Mouse (Mus musculus) midbrain, embryonic 14.5 days (tissue): ENCODE measurements around the gene Ap1m2. TPM values are rescaled to one million over a fixed set of nuclear protein-coding genes. Genes with fewer than 3 reads are reported as not detected.
"Not testable (repeated sequence)": the region's sequence is repeated elsewhere in the genome, so short reads cannot be mapped to it uniquely, and the experiment has no call there.

Source experiments
- ATAC-seq: fragments of 200-750 bp; cut with Nextera tagmentation; 2 replicates; pipeline ENCODE4 v1.8.0; 2017; ENCODE audit warnings: moderate number of reproducible peaks, moderate library complexity; ENCODE audit not compliant: low FRiP score, low TSS enrichment
- DNase-seq: peaks from one replicate; pipeline ENCODE4 v3.0.0-alpha.2; 2015
- H3K27ac ChIP-seq: fragments of 300-500 bp; sonication (generic); replicated peaks from 2 replicates; pipeline ENCODE4 v1.5.1; 2014; ENCODE audit warnings: mild to moderate bottlenecking, low read depth, low read length, moderate library complexity
- H3K27me3 ChIP-seq: fragments of 300-500 bp; sonication (generic); 2 replicates; pipeline ENCODE4 v1.6.1; 2014; ENCODE audit warnings: low read length, control low read depth, mixed read lengths; ENCODE audit not compliant: control insufficient read depth, insufficient read depth
- H3K36me3 ChIP-seq: fragments of 300-500 bp; sonication (generic); 2 replicates; pipeline ENCODE4 v1.6.1; 2014; ENCODE audit warnings: low read length, control low read depth; ENCODE audit not compliant: control insufficient read depth, insufficient read depth
- H3K4me1 ChIP-seq: fragments of 300-500 bp; sonication (generic); 2 replicates; pipeline ENCODE4 v1.6.1; 2014; ENCODE audit warnings: mild to moderate bottlenecking, antibody characterized with exemption, low read length, control low read depth; ENCODE audit not compliant: control insufficient read depth, insufficient read depth
- H3K4me2 ChIP-seq: fragments of 300-500 bp; sonication (generic); 2 replicates; pipeline ENCODE4 v1.6.1; 2014; ENCODE audit warnings: mild to moderate bottlenecking, low read length, moderate library complexity
- H3K4me3 ChIP-seq: fragments of 300-500 bp; sonication (generic); replicated peaks from 2 replicates; pipeline ENCODE4 v1.5.1; 2014; ENCODE audit warnings: low read depth, low read length
- H3K9ac ChIP-seq: fragments of 300-500 bp; sonication (generic); replicated peaks from 2 replicates; pipeline ENCODE4 v1.6.1; 2014; ENCODE audit warnings: mild to moderate bottlenecking, low read length, moderate library complexity
- H3K9me3 ChIP-seq: fragments of 300-500 bp; sonication (generic); 2 replicates; pipeline ENCODE4 v1.6.1; 2016; ENCODE audit warnings: low read length, control low read depth, mixed read lengths; ENCODE audit not compliant: control insufficient read depth
- WGBS: fragments of 180-500 bp; shearing (Covaris S2); extraction: QIAGEN DNeasy Blood & Tissue Kit; methylation state at CpG from one replicate; pipeline ENCODE4 v1.1.7; 2014; 5-methylcytosine and 5-hydroxymethylcytosine counted together
- polyA plus RNA-seq: library from polyadenylated mRNA; unstranded; fragments of >200 nt; fragmentation: Nextera tagmentation; extraction: Ambion mirVana; gene quantifications from 2 replicates; pipeline ENCODE4 v1.2.1, GENCODE M21; 2014

Gene Ap1m2
- polyA plus RNA-seq, 1 experiment from 2014 or later = 0.88 TPM

DNA sequence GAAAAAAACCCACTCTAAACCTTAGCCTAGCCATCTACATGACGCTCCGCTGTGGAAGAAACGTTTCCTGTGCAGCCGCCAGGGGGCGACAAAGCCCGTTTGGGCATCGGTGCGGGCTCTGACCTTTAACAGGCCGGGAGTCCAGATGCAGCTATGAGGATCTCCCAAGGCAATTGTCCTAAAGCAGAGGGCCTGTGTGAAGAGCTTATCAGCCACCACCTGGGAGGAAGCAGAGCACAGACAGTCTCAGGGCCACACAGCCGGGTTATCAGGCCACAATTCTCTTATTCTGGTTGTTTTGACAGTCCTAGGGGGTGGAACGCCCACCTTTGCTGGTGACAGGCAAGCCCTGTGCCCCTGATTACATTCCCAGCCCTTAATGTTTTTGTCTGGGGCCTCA is 1.3 kb upstream of the Ap1m2 start:
- peak; percentile 89 for DNase-seq
- Histone ChIP-seq H3K4me2 (no peak overlapping the region), H3K4me3 (no peak overlapping the region), H3K9me3 (no peaks in the 10 kb centered on the region), H3K27ac (no peak overlapping the region), H3K27me3 (peaks cover 11% of the 10 kb centered on the region; the same call in 1 of the 2 replicates), H3K36me3 (no peaks in the 10 kb centered on the region), H3K4me1 (no peaks in the 10 kb centered on the region), H3K9ac (no peak overlapping the region)
- ATAC-seq = 0 out of 2 replicates have a peak, but pooled peaks have one; percentile 11
- 7% methylated on average over 11 of the region's 11 CpGs for WGBS

DNA sequence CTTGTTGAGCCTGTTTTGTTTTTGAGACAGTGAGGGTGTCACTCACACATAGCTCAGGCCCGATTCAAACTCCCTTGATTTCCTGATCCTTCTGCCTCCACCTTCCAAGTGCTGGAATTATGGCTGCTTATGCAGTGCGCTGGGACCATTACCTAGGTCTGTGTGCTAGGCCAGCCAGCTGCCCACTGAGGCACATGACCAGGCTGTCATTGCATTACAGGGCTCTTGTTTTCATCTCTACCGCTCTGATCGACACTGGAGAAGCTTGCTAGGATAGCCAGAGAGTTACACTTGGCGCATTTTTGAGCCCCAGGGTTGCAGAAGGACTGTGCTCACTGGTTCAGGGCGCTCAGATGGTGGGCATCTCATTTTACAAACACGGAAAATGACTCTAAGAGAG is 442 bp downstream of the Ap1m2 start:
- no peaks in the 10 kb centered on the region for H3K9me3 ChIP-seq
- H3K9ac ChIP-seq = no peak overlapping the region
- no peak overlapping the region for H3K27ac ChIP-seq
- WGBS = 27% methylated on average over 7 of the region's 7 CpGs
- no peak for DNase-seq
- H3K4me1 ChIP-seq = no peaks in the 10 kb centered on the region
- peak overlapping the region; percentile 32; the same call in 1 of the 2 replicates for H3K4me2 ChIP-seq
- ATAC-seq = no peak
- H3K4me3 ChIP-seq = peak overlapping the region; percentile 10; the same call in 1 of the 2 replicates
- H3K36me3 ChIP-seq = no peaks in the 10 kb centered on the region
- peaks cover 11% of the 10 kb centered on the region; the same call in 1 of the 2 replicates for H3K27me3 ChIP-seq

- ATAC-seq (no peak), DNase-seq (no peak)
- Histone ChIP-seq H3K4me1 (no peaks in the 10 kb centered on the region), H3K36me3 (no peaks in the 10 kb centered on the region), H3K4me3 (no peak overlapping the region), H3K4me2 (no peak overlapping the region), H3K9ac (no peak overlapping the region), H3K9me3 (no peaks in the 10 kb centered on the region), H3K27ac (no peak overlapping the region), H3K27me3 (peaks cover 11% of the 10 kb centered on the region; the same call in 1 of the 2 replicates)
- 73% methylated on average over 15 of the region's 15 CpGs for WGBS
These were observed 2.9 kb downstream of the Ap1m2 start for GRCm38 (mm10) chr9:21309150-21309741.

GRCm38 (mm10) chr9:21305065-21305464 is 7.1 kb downstream of the Ap1m2 start:
- Histone ChIP-seq H3K27me3 (no peaks in the 10 kb centered on the region), H3K9ac (no peak overlapping the region), H3K27ac (no peak overlapping the region), H3K4me2 (no peak overlapping the region), H3K36me3 (no peaks in the 10 kb centered on the region), H3K9me3 (no peaks in the 10 kb centered on the region), H3K4me1 (no peaks in the 10 kb centered on the region), H3K4me3 (no peak overlapping the region)
- ATAC-seq (no peak), DNase-seq (no peak)
- WGBS = 89% methylated on average over 7 of the region's 7 CpGs

DNA sequence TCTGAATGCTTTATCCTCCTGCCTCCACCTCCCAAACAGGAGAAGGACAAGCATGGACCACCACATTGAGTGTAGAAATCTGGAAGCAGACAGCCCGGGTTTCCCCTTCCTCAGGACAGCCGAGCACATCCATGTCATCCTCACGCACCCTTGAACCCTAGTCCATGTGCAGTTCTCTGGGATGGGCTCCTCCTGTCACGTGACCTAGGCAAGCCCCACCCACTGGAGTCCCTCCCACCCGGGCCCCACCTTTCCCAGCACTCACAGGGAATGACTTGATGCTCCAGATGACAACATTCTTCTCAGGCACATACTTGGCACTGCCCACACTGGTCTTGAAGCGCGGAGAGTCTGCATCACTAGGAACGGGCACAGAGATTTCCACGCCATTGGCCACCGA is 13.1 kb downstream of the Ap1m2 start:
- H3K27ac ChIP-seq = no peak overlapping the region
- H3K4me3 ChIP-seq = no peak overlapping the region
- no peaks in the 10 kb centered on the region for H3K27me3 ChIP-seq
- no peak overlapping the region for H3K4me2 ChIP-seq
- no peaks in the 10 kb centered on the region for H3K36me3 ChIP-seq
- ATAC-seq (no peak), DNase-seq (no peak)
- no peaks in the 10 kb centered on the region for H3K4me1 ChIP-seq
- WGBS = 85% methylated on average over 10 of the region's 10 CpGs
- no peak overlapping the region for H3K9ac ChIP-seq
- H3K9me3 ChIP-seq = no peaks in the 10 kb centered on the region

DNA sequence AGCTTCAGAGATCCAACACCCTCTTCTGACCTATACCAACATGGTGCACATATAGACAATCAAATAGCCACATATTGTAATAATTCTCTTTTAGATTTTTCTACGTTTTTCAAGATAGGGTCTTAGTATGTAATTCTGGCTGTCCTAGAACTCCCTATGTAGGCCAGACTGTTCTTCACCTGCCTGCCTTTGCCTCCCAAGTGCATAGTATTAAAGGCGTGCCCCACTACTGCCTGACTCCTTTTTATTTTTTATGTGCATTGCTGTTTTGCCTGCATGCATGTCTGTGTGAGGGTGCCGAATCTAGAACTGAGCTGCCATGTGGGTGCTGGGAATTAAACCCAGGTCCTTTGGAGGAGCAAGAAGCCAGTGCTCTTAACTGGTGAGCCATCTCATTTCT is 19.9 kb downstream of the Ap1m2 start:
- no peak overlapping the region for H3K4me2 ChIP-seq
- H3K27ac ChIP-seq = no peak overlapping the region
- H3K4me1 ChIP-seq = peaks cover 24% of the 10 kb centered on the region
- no peaks in the 10 kb centered on the region for H3K9me3 ChIP-seq
- no peak for DNase-seq
- no peak overlapping the region for H3K4me3 ChIP-seq
- 95% methylated on average over 3 of the region's 3 CpGs for WGBS
- H3K27me3 ChIP-seq = no peaks in the 10 kb centered on the region
- no peak overlapping the region for H3K9ac ChIP-seq
- no peaks in the 10 kb centered on the region for H3K36me3 ChIP-seq
- no peak for ATAC-seq

GRCm38 (mm10) chr9:21291868-21292267 is 20.3 kb downstream of the Ap1m2 start:
- ATAC-seq, DNase-seq, H3K9me3 ChIP-seq, H3K27me3 ChIP-seq, H3K36me3 ChIP-seq: not testable (repeated sequence)
- 18% methylated on average over 7 of the region's 7 CpGs for WGBS
- peak overlapping the region; percentile 72; the same call in 1 of the 2 replicates for H3K4me3 ChIP-seq
- H3K4me1 ChIP-seq = peaks cover 28% of the 10 kb centered on the region
- peak overlapping the region; percentile 84 for H3K4me2 ChIP-seq
- 0 out of 2 replicates have a peak overlapping the region, but pooled peaks have one; percentile 56 for H3K27ac ChIP-seq
- peak overlapping the region; percentile 70; the same call in 1 of the 2 replicates for H3K9ac ChIP-seq

GRCm38 (mm10) chr9:21291022-21291787 is 20.9 kb downstream of the Ap1m2 start, which contains the start of gene Cdkn2d:
Cdkn2d (minus strand) TSS chr9:21291407.
- Histone ChIP-seq H3K4me2 (peak within 1 kb of the TSS; percentile 84), H3K9me3 (no peaks in the 10 kb centered on the region), H3K4me1 (peaks cover 33% of the 10 kb centered on the region), H3K36me3 (no peaks in the 10 kb centered on the region), H3K9ac (peak within 1 kb of the TSS; percentile 70), H3K27ac (peak within 1 kb of the TSS; percentile 82), H3K27me3 (no peaks in the 10 kb centered on the region), H3K4me3 (peak within 1 kb of the TSS; percentile 72)
- WGBS = under 1% methylated on average over 51 of the region's 51 CpGs
- peak; percentile 95 for ATAC-seq
- peak; percentile 99 for DNase-seq
